Mouse (Mus musculus) stomach, embryonic 16.5 days (tissue): ENCODE measurements around the gene Rbp7. TPM values are rescaled to one million over a fixed set of nuclear protein-coding genes. Genes with fewer than 3 reads are reported as not detected.
A peak's percentile ranks its signal among the peaks of the same experiment; 100 is the strongest.

ENCODE experiments used
- ATAC-seq: fragments of 200-750 bp; cut with Nextera tagmentation; 2 replicates; pipeline ENCODE4 v1.8.0; 2017; ENCODE audit warnings: moderate number of reproducible peaks, moderate TSS enrichment; ENCODE audit not compliant: insufficient read depth, low FRiP score
- H3K27ac ChIP-seq: fragments of 300-500 bp; sonication (generic); 2 replicates; pipeline ENCODE4 v1.5.1; 2014; ENCODE audit warnings: low read length
- H3K27me3 ChIP-seq: fragments of 300-500 bp; sonication (generic); 2 replicates; pipeline ENCODE4 v1.6.1; 2014; ENCODE audit warnings: low read length, control low read depth, mixed read lengths; ENCODE audit not compliant: control insufficient read depth, insufficient read depth
- H3K36me3 ChIP-seq: fragments of 300-500 bp; sonication (generic); 2 replicates; pipeline ENCODE4 v1.6.1; 2014; ENCODE audit warnings: low read length; ENCODE audit not compliant: control insufficient read depth, insufficient read depth
- H3K4me1 ChIP-seq: fragments of 300-500 bp; sonication (generic); 2 replicates; pipeline ENCODE4 v1.6.1; 2014; ENCODE audit warnings: low read length, control low read depth, mixed read lengths; ENCODE audit not compliant: control insufficient read depth, insufficient read depth
- H3K4me2 ChIP-seq: fragments of 300-500 bp; sonication (generic); 2 replicates; pipeline ENCODE4 v1.6.1; 2014; ENCODE audit warnings: low read depth, low read length, mixed read lengths
- H3K4me3 ChIP-seq: fragments of 300-500 bp; sonication (generic); replicated peaks from 2 replicates; pipeline ENCODE4 v1.5.1; 2014; ENCODE audit warnings: mild to moderate bottlenecking, low read length
- H3K9ac ChIP-seq: fragments of 300-500 bp; sonication (generic); 2 replicates; pipeline ENCODE4 v1.6.1; 2014; ENCODE audit warnings: low read length
- H3K9me3 ChIP-seq: fragments of 300-500 bp; sonication (generic); replicated peaks from 2 replicates; pipeline ENCODE4 v1.6.1; 2016; ENCODE audit warnings: low read length, control low read depth; ENCODE audit not compliant: control insufficient read depth
- WGBS: fragments of 180-500 bp; shearing (Covaris S2); extraction: QIAGEN DNeasy Blood & Tissue Kit; methylation state at CpG from one replicate; pipeline ENCODE4 v1.1.7; 2014; 5-methylcytosine and 5-hydroxymethylcytosine counted together
- polyA plus RNA-seq: library from polyadenylated mRNA; unstranded; fragments of >200 nt; fragmentation: Nextera tagmentation; extraction: Ambion mirVana; gene quantifications from 2 replicates; pipeline ENCODE4 v1.2.1, GENCODE M21; 2015

The Rbp7 gene
- polyA plus RNA-seq, 1 experiment from 2014 or later = 4.0 TPM

DNA sequence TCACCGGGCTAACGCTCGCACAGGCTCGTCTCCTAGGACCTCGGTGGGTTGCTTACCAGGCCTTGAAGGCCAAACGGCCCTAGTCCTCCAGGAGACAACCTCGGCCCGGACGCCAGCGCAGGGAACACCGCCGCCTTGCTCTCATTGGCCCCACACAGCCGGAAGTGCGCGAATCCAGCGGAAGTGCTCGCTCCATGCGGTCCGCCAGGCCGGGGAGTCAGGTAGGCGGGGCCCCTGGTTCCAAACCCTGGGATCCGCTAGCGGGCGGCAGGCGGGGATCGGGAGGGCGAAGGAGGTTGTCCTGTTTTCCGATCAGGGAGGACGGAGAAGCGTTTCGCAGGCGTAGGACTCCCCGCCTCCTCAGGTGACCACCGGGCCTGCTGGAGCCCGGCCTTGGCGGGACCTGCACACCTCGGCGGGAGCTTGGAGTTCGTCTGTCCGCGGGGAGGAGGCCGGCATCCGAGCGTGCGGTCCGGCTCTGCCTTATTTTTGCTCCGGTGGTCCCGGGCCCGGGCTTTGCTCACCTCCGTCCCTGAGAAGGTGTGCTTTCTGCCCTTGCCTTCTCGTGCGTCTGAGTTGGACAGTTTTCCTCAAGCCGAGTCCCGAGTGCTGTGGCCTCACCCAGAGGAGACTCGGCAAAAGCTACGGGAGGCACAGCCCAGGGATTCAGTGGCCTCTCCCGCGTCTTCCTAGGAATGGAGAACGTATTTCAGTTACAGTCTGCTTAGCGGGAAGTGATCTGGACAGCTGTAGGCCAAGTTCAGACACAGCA is 30.5 kb upstream of the Rbp7 start, which contains the start of the genes Nmnat1 and Lzic:
Nmnat1 (minus strand) TSS at position 150 of the 772 bp plus-strand sequence.
Lzic (plus strand) TSS at position 177 of the 772 bp plus-strand sequence.
- Histone ChIP-seq H3K27me3 (no peaks in the 10 kb centered on the region), H3K9ac (peak within 1 kb of the TSS; percentile 86), H3K4me1 (peaks cover 11% of the 10 kb centered on the region), H3K4me3 (peak within 1 kb of the TSS; percentile 74), H3K9me3 (no peaks in the 10 kb centered on the region), H3K27ac (peak within 1 kb of the TSS; percentile 79), H3K36me3 (no peaks in the 10 kb centered on the region), H3K4me2 (peak within 1 kb of the TSS; percentile 61)
- under 1% methylated on average over 60 of the region's 60 CpGs for WGBS
- peak; percentile 96 for ATAC-seq

DNA sequence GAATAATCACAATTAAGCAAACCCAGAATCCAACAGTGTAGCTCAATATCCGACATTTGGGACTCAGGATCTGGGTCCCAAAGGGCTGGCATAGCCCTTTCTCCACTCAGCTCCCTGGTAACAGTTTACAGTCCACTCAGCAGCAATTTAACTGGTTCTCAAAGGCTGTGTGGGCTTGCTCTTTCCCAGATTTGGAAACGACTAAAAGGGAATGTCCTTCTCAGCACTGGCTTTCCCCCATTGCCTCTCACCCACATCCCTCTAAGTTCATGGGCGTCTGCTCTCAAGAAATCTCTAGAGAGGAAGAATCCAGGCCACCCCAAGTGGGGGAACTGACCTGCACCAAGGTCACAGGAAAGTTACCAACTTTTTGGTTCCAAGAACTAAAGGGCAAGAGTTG is 29.8 kb upstream of the Rbp7 start:
- ATAC-seq = no peak
- H3K27ac ChIP-seq = peak overlapping the region; percentile 79; the same call in 1 of the 2 replicates
- WGBS = 55% methylated on average over 3 of the region's 3 CpGs
- H3K27me3 ChIP-seq = no peaks in the 10 kb centered on the region
- peaks cover 11% of the 10 kb centered on the region for H3K4me1 ChIP-seq
- H3K9ac ChIP-seq = peak overlapping the region; percentile 71
- H3K4me2 ChIP-seq = peak overlapping the region; percentile 61
- H3K4me3 ChIP-seq = peak overlapping the region; percentile 74
- no peaks in the 10 kb centered on the region for H3K9me3 ChIP-seq
- H3K36me3 ChIP-seq = no peaks in the 10 kb centered on the region

DNA sequence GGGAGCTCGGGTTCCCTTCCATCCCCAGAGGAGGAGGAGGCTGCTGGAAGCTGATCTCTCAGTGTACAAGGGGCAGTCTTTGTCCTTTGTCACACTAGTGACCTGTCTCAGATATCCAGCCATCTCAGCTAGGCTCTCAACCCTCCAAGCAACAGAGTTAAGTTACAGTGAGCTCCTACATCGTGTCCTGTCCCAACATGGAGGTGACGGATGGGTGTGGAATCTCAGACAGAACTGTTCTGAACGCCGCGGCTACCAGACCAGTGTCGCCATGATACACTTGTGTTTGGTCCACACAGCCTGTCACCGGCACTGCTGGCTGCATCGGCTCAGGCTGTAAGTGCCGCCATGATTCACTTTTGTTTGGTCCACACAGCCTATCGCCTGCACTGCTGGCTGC is 22.3 kb upstream of the Rbp7 start, which contains the start of gene Tmem274:
Tmem274 (plus strand) TSS at position 301 of the 400 bp plus-strand sequence.
- Histone ChIP-seq H3K4me1 (no peaks in the 10 kb centered on the region), H3K27ac (no peak within 1 kb of the TSS), H3K4me3 (no peak within 1 kb of the TSS), H3K4me2 (no peak within 1 kb of the TSS), H3K9me3 (no peaks in the 10 kb centered on the region), H3K36me3 (peaks cover 5% of the 10 kb centered on the region; the same call in 1 of the 2 replicates), H3K9ac (no peak within 1 kb of the TSS), H3K27me3 (no peaks in the 10 kb centered on the region)
- no peak for ATAC-seq
- WGBS = 83% methylated on average over 11 of the region's 11 CpGs

DNA sequence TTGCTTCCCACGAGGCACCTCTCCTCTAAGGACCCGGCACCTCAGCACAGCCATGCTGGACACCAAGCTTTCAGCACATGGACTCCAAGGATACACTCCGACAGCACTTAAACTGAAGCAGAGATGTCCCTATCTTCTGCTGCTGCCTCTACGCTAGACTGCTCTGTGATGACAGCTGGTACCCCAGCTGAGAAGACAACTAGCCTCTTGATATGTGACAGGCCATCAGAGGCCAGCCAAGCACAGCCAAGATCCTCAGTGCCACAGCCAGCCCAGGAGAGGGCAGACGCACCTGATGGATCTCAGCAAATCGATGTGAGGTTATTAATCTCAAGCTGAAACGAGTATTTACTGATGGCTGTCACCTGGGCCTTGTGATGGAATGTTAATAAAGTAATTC is 20.3 kb upstream of the Rbp7 start:
- Histone ChIP-seq H3K27me3 (no peaks in the 10 kb centered on the region), H3K4me2 (no peak overlapping the region), H3K27ac (no peak overlapping the region), H3K4me3 (no peak overlapping the region), H3K9me3 (no peaks in the 10 kb centered on the region), H3K4me1 (no peaks in the 10 kb centered on the region), H3K36me3 (peaks cover 5% of the 10 kb centered on the region; the same call in 1 of the 2 replicates), H3K9ac (no peak overlapping the region)
- no peak for ATAC-seq
- WGBS = 64% methylated on average over 7 of the region's 7 CpGs

DNA sequence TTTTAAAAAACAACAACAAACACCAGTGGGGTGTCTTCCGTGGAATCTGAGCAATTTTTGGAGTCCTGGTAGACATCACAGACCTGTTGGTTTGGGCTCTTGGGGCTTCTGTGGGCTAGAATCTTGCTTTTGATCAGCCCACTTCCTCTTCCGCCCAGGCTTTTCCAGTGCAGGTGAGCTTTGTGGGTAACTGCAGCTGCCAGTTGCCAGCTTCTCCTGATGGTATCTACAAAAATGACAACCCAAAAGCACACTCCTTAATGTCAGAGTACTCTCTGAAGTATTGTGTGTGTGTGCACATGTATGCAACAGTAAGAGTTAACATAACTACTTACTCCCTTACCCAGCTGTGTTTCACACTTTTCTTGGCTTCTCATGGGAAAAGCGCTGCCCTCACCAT is 14.8 kb upstream of the Rbp7 start:
- WGBS = 93% methylated on average over 3 of the region's 3 CpGs
- Histone ChIP-seq H3K4me2 (no peak overlapping the region), H3K36me3 (peaks cover 5% of the 10 kb centered on the region; the same call in 1 of the 2 replicates), H3K27me3 (no peaks in the 10 kb centered on the region), H3K4me1 (no peaks in the 10 kb centered on the region), H3K4me3 (no peak overlapping the region), H3K9me3 (no peaks in the 10 kb centered on the region), H3K27ac (no peak overlapping the region), H3K9ac (no peak overlapping the region)
- ATAC-seq = no peak

DNA sequence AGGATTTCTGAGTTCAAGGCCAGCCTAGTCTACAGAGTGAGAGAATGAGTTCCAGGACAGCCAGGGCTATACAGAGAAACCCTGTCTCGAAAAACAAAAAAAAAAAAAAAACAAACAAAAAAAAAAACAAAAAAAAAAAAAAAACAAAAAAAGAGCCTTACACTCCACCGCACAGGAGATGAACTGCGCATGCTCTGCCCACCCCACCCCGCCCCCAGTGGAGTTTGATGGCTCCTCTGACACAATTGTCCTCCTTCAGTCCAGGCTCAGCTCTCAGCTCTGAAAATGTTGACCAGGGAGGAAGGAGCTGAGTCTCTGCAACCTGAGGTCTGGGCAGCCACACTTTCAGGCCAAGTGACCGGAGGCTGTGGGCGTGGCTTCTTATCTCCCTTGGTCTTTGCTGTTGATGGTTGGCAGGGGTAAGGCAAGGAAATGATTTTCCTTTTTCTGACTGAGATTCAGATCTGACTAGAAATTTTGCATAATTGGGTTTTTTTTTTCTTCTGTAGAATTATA is 8.7 kb upstream of the Rbp7 start:
- Histone ChIP-seq H3K4me1 (no peaks in the 10 kb centered on the region), H3K9me3 (no peaks in the 10 kb centered on the region), H3K27me3 (no peaks in the 10 kb centered on the region), H3K4me2 (no peak overlapping the region), H3K4me3 (no peak overlapping the region), H3K36me3 (no peaks in the 10 kb centered on the region), H3K9ac (no peak overlapping the region), H3K27ac (no peak overlapping the region)
- no peak for ATAC-seq
- 62% methylated on average over 6 of the region's 6 CpGs for WGBS

DNA sequence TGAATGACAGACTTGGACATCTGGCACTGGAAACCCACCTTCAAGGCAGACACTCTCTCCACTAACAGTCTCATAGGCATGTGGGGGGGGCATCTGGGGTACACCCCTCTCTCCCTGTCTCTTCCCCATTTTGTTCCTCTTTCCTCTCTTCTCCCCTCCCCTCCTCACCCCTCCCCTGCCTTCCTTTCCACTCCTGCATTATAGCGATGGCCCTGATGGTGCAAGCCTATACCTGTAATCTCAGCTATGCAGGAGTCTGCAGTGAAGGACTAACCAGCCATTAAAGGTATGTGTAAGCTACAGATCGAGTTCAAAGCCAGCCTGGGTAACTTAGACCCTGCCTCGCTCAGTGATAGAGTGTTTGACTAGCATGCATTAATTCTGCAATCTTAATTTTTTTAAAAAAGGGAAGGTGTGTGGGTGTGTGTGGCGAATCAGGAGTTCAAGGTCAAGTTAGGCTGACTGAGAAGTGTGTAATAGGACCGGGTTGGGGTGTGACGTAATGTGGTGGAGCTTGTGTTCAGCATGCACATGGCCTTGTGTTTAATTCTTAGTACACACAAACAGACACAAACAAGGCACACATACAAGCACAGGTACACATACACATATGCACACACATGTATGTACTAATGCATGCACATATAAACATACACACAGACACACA is 7.7 kb upstream of the Rbp7 start:
- no peak overlapping the region for H3K27ac ChIP-seq
- no peak overlapping the region for H3K9ac ChIP-seq
- no peak overlapping the region for H3K4me2 ChIP-seq
- 66% methylated on average over 6 of the region's 6 CpGs for WGBS
- ATAC-seq = no peak
- no peaks in the 10 kb centered on the region for H3K27me3 ChIP-seq
- no peaks in the 10 kb centered on the region for H3K4me1 ChIP-seq
- H3K4me3 ChIP-seq = no peak overlapping the region
- no peaks in the 10 kb centered on the region for H3K36me3 ChIP-seq
- H3K9me3 ChIP-seq = no peaks in the 10 kb centered on the region

DNA sequence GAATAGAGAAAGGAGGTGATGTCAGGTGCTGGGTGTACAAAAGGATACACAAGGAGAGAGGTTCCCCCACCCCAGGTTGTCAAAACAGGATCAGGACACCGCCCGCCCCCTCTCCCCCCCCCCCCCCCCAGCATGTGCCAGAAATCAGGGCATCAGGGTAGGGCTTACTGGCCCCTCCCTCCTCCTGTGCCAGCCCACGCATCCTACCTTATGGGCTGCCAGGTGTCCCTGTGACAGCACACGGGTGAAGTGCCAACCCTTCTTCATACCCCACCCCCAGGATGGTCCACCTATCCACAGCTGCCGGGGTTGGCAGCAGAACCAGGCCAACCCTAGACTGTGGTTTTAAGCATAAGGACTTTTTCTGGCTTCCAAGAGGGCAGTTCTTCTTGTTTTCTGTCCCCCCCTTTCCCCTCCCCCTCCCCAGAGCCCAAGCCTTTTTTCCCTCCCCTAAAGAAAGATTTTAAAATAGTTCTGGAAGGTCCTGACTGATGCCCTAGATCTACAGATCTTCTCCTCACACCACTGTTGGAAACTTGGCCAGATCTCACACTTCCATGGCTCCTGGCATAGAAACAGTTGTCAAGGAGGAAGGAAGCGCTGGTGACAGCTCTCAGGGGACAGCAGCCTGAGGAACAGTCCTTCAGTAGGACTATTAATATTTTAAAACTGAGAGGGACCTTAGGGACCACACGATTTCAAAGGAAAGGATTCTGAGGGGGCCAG is 7.0 kb upstream of the Rbp7 start:
- Histone ChIP-seq H3K27me3 (no peaks in the 10 kb centered on the region), H3K4me2 (no peak overlapping the region), H3K4me3 (no peak overlapping the region), H3K9me3 (no peaks in the 10 kb centered on the region), H3K9ac (no peak overlapping the region), H3K4me1 (no peaks in the 10 kb centered on the region), H3K36me3 (no peaks in the 10 kb centered on the region), H3K27ac (no peak overlapping the region)
- no peak for ATAC-seq
- WGBS = 54% methylated on average over 6 of the region's 7 CpGs
